Mouse (Mus musculus) lung, postnatal 0 days (tissue): Measurements from ENCODE around the gene Lct. TPM values are rescaled to one million over a fixed set of nuclear protein-coding genes. Genes with fewer than 3 reads are reported as not detected.
A peak's percentile ranks its signal among the peaks of the same experiment; 100 is the strongest.

Experiments used
- ATAC-seq: fragments of 200-750 bp; cut with Nextera tagmentation; 2 replicates; pipeline ENCODE4 v1.8.0; 2017; ENCODE audit warnings: moderate library complexity
- DNase-seq: peaks from one replicate; pipeline ENCODE4 v3.0.0-alpha.2; 2016; ENCODE audit warnings: low spot score
- H3K27ac ChIP-seq: fragments of 300-500 bp; sonication (generic); 2 replicates; pipeline ENCODE4 v1.5.1; 2014; ENCODE audit warnings: antibody characterized with exemption, mild to moderate bottlenecking, low read length, mixed read lengths
- H3K27me3 ChIP-seq: fragments of 300-500 bp; sonication (generic); replicated peaks from 2 replicates; pipeline ENCODE4 v1.6.1; 2014; ENCODE audit warnings: low read length, mixed read lengths; ENCODE audit not compliant: insufficient read depth
- H3K36me3 ChIP-seq: fragments of 300-500 bp; sonication (generic); 2 replicates; pipeline ENCODE4 v1.6.1; 2014; ENCODE audit warnings: low read length, mixed read lengths; ENCODE audit not compliant: insufficient read depth
- H3K4me1 ChIP-seq: fragments of 300-500 bp; sonication (generic); 2 replicates; pipeline ENCODE4 v1.6.1; 2014; ENCODE audit warnings: antibody characterized with exemption, low read depth, low read length, mixed read lengths; ENCODE audit not compliant: insufficient read depth
- H3K4me2 ChIP-seq: fragments of 300-500 bp; sonication (generic); replicated peaks from 2 replicates; pipeline ENCODE4 v1.6.1; 2014; ENCODE audit warnings: low read depth, mild to moderate bottlenecking, low read length, moderate library complexity, mixed read lengths
- H3K4me3 ChIP-seq: fragments of 300-500 bp; sonication (generic); 2 replicates; pipeline ENCODE4 v1.5.1; 2014; ENCODE audit warnings: low read depth, low read length
- H3K9ac ChIP-seq: fragments of 300-500 bp; sonication (generic); replicated peaks from 2 replicates; pipeline ENCODE4 v1.6.1; 2014; ENCODE audit warnings: low read depth, mild to moderate bottlenecking
- H3K9me3 ChIP-seq: fragments of 300-500 bp; sonication (generic); 2 replicates; pipeline ENCODE4 v1.6.1; 2016; ENCODE audit warnings: low read length, mixed read lengths
- CTCF ChIP-seq: IDR thresholded peaks from 2 replicates; pipeline ENCODE4 v1.5.1; 2016; ENCODE audit warnings: antibody characterized with exemption, mild to moderate bottlenecking
- EP300 ChIP-seq: IDR thresholded peaks from 2 replicates; pipeline ENCODE4 v1.6.1; 2016; ENCODE audit warnings: antibody characterized with exemption, mild to moderate bottlenecking, control low read depth
- WGBS: fragments of 180-500 bp; shearing (Covaris S2); extraction: QIAGEN DNeasy Blood & Tissue Kit; methylation state at CpG from one replicate; pipeline ENCODE4 v1.1.7; 2014; 5-methylcytosine and 5-hydroxymethylcytosine counted together
- polyA plus RNA-seq: library from polyadenylated mRNA; unstranded; fragments of >200 nt; fragmentation: Nextera tagmentation; extraction: Ambion mirVana; gene quantifications from 2 replicates; pipeline ENCODE4 v1.2.1, GENCODE M21; 2015

Lct gene
- polyA plus RNA-seq, 1 experiment from 2014 or later, result not detected

- Histone ChIP-seq H3K27ac (no peak overlapping the region), H3K9me3 (no peaks in the 10 kb centered on the region), H3K4me3 (no peak overlapping the region), H3K27me3 (no peaks in the 10 kb centered on the region), H3K9ac (no peak overlapping the region), H3K4me2 (no peak overlapping the region), H3K4me1 (no peaks in the 10 kb centered on the region), H3K36me3 (no peaks in the 10 kb centered on the region)
- TF ChIP-seq CTCF (no peak), EP300 (no peak)
- DNase-seq (no peak), ATAC-seq (no peak)
- WGBS, result 87% methylated on average over 5 of the region's 5 CpGs
Measured at GRCm38 (mm10) chr1:128290295-128290694, 37.8 kb downstream of the Lct start.

- Histone ChIP-seq H3K4me1 (no peaks in the 10 kb centered on the region), H3K27me3 (no peaks in the 10 kb centered on the region), H3K9me3 (no peaks in the 10 kb centered on the region), H3K9ac (no peak overlapping the region), H3K4me2 (no peak overlapping the region), H3K27ac (no peak overlapping the region), H3K4me3 (no peak overlapping the region), H3K36me3 (no peaks in the 10 kb centered on the region; the same call in 1 of the 2 replicates)
- ATAC-seq (no peak), DNase-seq (no peak)
- WGBS, result 71% methylated on average over 9 of the region's 9 CpGs
- TF ChIP-seq CTCF (no peak), EP300 (no peak)
Measured at GRCm38 (mm10) chr1:128285136-128285535, 43.0 kb downstream of the Lct start.

GRCm38 (mm10) chr1:128284157-128284690, 43.9 kb downstream of the Lct start:
- no peak overlapping the region for H3K4me3 ChIP-seq
- H3K9me3 ChIP-seq, result no peaks in the 10 kb centered on the region
- DNase-seq (no peak), ATAC-seq (no peak)
- no peak overlapping the region for H3K9ac ChIP-seq
- no peak overlapping the region for H3K27ac ChIP-seq
- H3K36me3 ChIP-seq, result no peaks in the 10 kb centered on the region; the same call in 1 of the 2 replicates
- TF ChIP-seq EP300 (no peak), CTCF (no peak)
- H3K4me2 ChIP-seq, result no peak overlapping the region
- H3K27me3 ChIP-seq, result no peaks in the 10 kb centered on the region
- H3K4me1 ChIP-seq, result no peaks in the 10 kb centered on the region
- WGBS, result 80% methylated on average over 8 of the region's 8 CpGs

- ATAC-seq (no peak), DNase-seq (no peak)
- Histone ChIP-seq H3K4me1 (no peaks in the 10 kb centered on the region), H3K36me3 (peaks cover 7% of the 10 kb centered on the region; the same call in 1 of the 2 replicates), H3K9me3 (no peaks in the 10 kb centered on the region), H3K4me2 (no peak overlapping the region), H3K27me3 (no peaks in the 10 kb centered on the region), H3K9ac (no peak overlapping the region), H3K4me3 (no peak overlapping the region), H3K27ac (no peak overlapping the region)
- TF ChIP-seq EP300, result no peak
- no peak for TF ChIP-seq CTCF
- 93% methylated on average over 3 of the region's 3 CpGs for whole genome bisulfite sequencing
Measured at GRCm38 (mm10) chr1:128282924-128283323, 45.2 kb downstream of the Lct start.

- TF ChIP-seq CTCF (peak; percentile 12), EP300 (no peak)
- H3K4me1 ChIP-seq, result no peaks in the 10 kb centered on the region
- H3K9ac ChIP-seq, result no peak overlapping the region
- DNase-seq (no peak), ATAC-seq (no peak)
- H3K4me3 ChIP-seq, result no peak overlapping the region
- 92% methylated on average over 3 of the region's 3 CpGs for WGBS
- H3K4me2 ChIP-seq, result no peak overlapping the region
- peaks cover 16% of the 10 kb centered on the region; the same call in 1 of the 2 replicates for H3K36me3 ChIP-seq
- H3K9me3 ChIP-seq, result no peaks in the 10 kb centered on the region
- H3K27me3 ChIP-seq, result no peaks in the 10 kb centered on the region
- H3K27ac ChIP-seq, result no peak overlapping the region
Measured at GRCm38 (mm10) chr1:128281753-128282152, 46.4 kb downstream of the Lct start.

GRCm38 (mm10) chr1:128278563-128278962, 49.6 kb downstream of the Lct start:
- H3K9me3 ChIP-seq, result no peaks in the 10 kb centered on the region
- H3K36me3 ChIP-seq, result peaks cover 35% of the 10 kb centered on the region; the same call in 1 of the 2 replicates
- DNase-seq, result no peak
- TF ChIP-seq EP300, result no peak
- no peak for TF ChIP-seq CTCF
- H3K4me3 ChIP-seq, result no peak overlapping the region
- H3K27me3 ChIP-seq, result no peaks in the 10 kb centered on the region
- no peak overlapping the region for H3K4me2 ChIP-seq
- no peak overlapping the region for H3K27ac ChIP-seq
- WGBS, result 98% methylated on average over 3 of the region's 3 CpGs
- no peak for ATAC-seq
- H3K4me1 ChIP-seq, result no peaks in the 10 kb centered on the region
- H3K9ac ChIP-seq, result no peak overlapping the region

- H3K36me3 ChIP-seq, result peaks cover 47% of the 10 kb centered on the region; the same call in 1 of the 2 replicates
- H3K27ac ChIP-seq, result no peak overlapping the region
- ATAC-seq, result no peak
- no peak overlapping the region for H3K4me2 ChIP-seq
- 94% methylated on average over 1 of the region's 1 CpGs for WGBS
- DNase-seq, result no peak
- no peak overlapping the region for H3K4me3 ChIP-seq
- no peaks in the 10 kb centered on the region for H3K4me1 ChIP-seq
- H3K27me3 ChIP-seq, result no peaks in the 10 kb centered on the region
- TF ChIP-seq EP300, result no peak
- TF ChIP-seq CTCF, result no peak
- no peaks in the 10 kb centered on the region for H3K9me3 ChIP-seq
- H3K9ac ChIP-seq, result no peak overlapping the region
Measured at GRCm38 (mm10) chr1:128275908-128276307, 52.2 kb downstream of the Lct start.
